Mouse (Mus musculus) lung, postnatal 10 days (tissue): ENCODE data around the gene Mat2a.
"Not testable (repeated sequence)": the region's sequence is repeated elsewhere in the genome, so short reads cannot be mapped to it uniquely, and the experiment has no call there.

Source experiments
- DNase-seq: peaks from one replicate; pipeline ENCODE4 v3.0.0; 2021

The Mat2a gene

DNA sequence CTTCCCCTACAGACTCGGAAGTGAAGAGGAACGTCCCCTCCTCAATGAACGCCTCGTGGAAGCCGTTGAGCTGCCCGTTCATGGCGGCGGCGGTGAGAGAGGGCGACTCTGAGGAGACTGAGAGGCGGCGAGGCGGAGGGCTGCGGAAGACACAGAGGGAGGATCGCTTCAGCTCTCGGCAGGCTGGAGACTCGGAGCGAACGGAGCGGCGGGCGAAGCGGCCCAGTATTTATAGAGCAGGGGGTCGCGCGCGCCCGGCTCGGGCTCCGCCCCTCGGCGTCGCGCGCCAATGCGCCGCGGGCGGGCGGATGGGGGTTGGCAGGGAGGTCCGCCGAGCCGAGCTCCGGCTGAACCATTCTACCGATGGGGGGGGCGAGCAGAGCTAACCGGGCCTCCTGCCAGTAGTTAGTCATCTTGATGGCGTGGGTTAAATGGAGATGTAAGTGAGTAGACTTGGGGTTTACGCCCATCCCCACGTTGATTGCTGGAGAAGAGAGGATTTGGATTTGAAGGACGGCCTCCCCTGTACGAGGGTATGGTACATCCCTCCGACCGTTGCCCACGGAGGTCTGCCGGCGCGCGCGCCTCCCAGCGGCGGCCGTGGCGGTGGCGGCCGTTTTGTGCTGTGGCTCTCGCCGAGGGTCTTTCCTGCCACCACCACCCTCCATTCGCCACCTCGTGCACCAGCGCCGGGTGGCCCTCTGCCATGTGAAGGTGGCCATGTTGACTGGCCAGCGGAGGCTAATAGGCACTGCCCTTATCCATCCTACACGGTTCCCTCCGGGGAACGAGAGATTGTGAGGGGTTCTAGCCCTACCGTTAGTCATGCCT is at the start of gene Mat2a:
Gene Mat2a (minus strand): TSS at position 204 of the 831 bp plus-strand sequence.
- DNase-seq, result peak; percentile 95

DNA sequence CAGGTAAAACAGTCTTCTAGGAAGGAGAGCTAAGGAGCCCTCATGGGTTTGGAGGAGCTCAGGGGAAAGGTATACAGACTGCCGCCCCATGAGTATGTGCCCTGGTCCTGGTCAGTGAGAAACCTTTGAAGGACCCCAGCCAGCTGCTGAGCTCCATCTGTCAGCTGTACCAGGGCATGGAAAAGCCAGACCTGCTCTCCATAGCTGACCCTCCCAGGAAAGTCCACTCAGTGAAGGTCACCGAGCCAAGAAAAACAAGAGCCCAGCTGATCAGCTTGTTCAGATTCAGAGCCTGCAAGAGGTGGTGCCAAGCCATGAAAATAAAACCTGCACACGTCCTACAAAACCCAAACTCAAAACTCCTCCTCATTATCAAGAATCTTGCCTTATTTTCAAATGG is 49.5 kb upstream of the Mat2a start:
- no peak for DNase-seq

DNA sequence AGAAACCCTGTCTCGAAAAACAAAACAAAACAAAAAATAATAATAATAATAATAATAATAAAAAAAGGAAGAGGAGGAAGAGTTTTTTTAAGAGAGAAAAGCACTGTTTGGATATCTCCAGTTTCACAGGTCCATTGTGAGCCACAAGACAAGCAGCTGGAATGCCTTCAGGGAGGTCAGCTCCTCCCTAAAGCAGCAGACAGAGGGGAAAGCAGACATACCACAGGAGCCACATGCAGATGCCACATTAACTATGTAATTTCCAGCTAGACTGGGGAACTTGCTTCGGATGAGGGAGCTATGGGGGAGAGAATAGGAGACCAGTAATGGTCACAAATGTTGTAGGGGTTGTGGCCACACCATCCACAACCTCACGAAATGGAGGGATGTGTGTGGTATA is 47.9 kb upstream of the Mat2a start:
- DNase-seq, result no peak

DNA sequence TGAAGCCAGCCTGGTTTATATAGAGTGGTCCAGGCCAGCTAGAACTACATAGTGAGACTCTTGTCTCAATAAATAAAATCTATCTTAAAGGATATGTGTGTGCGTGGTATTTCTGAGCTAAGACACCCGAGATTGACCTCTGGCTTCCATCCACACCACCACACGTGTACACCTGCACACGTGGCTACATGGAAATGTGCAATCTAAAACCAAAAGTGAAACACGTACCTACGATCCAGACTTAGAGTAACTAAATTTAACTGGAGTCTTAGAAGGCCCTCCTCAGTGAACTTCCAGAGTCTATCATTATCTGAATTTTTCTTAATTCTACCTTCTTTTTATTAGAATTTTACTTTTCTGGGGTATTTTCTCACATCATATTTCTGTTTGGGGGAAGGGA is 46.9 kb upstream of the Mat2a start:
- no peak for DNase-seq

DNA sequence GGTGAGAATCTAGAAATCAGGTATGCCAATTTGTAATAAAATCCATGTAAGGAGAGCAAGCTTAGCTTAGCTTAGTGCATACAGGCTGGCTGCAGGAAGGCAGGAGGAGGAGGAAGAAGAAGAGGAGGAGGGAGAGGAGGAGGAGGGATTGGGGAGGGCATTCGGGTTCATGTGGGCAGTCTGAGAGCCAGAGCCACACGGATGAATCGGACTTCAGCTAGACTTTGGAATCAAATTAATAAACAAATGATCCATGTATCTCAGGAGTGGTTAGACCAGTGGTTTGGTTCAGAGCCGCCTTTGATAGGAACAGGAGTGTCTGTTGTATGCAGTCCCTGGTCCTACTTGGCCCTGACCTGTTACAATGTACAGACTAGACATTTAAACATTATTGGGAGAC is 45.5 kb upstream of the Mat2a start:
- DNase-seq, result no peak

DNA sequence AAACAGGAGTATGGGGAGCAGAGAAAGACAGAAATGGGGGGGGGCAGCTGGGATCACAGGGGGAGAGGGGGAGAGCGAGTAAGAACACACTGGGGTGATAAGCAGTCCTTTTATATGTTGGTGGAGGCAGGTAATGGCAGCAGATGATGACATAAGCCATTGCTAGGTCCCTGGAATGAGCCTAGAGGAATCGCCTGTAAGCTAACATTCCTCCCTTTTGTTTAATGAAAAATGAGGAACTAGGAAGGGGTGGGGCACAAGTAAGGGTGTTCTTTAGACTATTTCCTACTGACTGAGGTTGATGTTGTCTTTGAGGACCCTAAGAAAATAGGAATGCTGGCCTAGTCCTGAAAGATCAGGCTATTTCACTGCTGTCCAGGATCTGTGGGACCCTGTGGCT is 42.8 kb upstream of the Mat2a start:
- no peak for DNase-seq

DNA sequence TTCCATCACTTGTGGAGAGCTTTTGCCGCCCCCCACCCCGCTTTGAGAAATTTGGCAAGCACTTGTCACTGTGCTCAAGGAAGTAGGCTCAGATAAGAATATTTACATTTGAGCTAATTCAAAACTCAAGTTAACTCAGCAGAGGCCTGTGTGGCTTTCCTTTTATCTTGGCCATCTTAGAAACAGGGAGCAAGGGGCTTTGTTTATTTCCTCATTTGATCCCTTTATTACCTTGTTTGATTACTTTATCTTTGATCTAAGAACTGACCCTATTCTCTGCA is 41.0 kb upstream of the Mat2a start:
- no peak for DNase-seq

DNA sequence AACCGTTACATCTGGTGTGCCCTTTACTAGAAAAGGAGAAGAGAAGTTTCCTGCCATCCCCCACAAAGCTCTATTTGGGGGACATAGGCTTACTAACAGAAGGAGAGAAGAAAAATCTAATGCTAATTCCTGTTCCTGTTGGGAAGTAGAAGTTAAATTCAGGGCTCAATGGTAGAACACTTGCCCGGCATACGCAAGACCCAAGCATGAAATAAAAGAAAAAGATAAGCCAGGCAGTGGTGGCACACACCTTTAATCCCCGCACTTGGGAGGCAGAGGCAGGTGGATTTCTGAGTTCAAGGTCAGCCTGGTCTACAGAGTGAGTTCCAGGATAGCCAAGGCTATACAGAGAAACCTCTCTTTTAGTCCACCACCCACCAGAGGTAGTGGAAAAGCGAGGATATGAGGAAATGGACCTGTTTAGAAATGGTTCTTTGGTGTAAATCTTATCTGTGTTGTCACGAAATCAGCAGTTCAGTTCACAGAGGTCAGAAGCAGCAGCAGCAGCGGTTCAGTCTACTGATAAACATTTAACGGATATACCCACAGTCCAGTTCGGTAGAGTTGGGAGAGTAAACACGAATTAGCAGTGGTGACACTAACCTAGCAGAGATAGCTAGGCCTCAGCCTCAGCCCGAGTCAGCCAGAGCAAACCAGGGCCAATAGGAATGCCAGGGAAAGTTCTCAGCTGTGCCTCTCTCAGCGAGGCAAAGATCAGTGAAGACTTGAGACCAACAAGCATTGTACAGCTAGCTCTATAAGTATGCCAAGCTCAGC is 40.5 kb upstream of the Mat2a start:
- DNase-seq, result no peak

DNA sequence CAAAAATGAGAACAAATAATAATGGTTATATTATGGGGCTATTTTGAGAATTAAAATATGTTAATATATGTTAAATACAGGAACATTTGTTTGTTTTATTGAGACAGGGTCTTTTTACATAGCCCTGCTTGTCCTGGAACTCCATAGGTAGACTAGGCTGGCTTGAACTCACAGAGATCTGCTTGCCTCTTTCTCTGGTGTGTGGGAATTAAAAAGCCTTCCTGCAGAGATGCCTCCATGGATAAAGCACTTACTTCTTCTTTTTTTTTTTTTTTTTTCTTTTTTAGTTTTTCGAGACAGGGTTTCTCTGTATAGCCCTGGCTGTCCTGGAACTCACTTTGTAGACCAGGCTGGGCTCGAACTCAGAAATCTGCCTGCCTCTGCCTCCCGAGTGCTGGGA is 39.3 kb upstream of the Mat2a start:
- not testable (repeated sequence) for DNase-seq

DNA sequence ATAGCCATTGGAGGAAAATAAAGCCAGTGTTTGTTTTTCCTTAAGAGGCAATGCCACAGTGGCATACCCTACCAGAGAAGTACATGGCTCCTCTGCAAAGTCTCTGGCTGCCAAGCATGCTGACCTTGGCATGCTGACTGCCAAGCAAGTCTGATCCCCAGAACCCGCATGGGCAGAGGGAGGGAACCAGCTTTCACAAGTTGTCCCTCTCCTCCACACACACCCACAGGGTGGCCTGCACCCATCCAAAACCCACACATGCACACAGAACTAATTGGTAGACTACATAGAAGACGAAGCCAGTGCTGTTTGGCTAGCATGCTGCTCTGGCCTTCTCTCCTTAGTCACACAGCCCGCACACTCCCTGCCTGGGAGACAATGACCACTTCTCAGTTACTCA is 38.3 kb upstream of the Mat2a start:
- DNase-seq, result no peak

DNA sequence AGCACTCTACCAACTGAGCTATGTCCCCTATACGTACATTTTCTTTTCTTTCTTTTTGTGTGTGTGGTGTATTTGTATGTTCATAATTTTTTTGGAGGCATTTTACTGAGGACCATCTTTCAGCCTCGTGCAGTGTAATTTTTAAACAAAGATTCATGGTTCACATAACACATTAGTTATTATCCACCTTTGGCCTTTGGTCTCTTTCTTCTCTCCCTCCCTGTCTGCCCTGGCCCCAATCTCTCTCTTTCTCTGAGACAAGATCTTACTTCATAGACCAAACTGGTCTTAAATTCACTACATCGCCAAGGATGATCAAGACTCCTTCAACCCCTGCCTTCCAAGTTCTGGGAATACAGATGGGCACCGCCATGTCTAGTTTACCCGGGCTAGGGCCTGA is 37.5 kb upstream of the Mat2a start:
- no peak for DNase-seq

DNA sequence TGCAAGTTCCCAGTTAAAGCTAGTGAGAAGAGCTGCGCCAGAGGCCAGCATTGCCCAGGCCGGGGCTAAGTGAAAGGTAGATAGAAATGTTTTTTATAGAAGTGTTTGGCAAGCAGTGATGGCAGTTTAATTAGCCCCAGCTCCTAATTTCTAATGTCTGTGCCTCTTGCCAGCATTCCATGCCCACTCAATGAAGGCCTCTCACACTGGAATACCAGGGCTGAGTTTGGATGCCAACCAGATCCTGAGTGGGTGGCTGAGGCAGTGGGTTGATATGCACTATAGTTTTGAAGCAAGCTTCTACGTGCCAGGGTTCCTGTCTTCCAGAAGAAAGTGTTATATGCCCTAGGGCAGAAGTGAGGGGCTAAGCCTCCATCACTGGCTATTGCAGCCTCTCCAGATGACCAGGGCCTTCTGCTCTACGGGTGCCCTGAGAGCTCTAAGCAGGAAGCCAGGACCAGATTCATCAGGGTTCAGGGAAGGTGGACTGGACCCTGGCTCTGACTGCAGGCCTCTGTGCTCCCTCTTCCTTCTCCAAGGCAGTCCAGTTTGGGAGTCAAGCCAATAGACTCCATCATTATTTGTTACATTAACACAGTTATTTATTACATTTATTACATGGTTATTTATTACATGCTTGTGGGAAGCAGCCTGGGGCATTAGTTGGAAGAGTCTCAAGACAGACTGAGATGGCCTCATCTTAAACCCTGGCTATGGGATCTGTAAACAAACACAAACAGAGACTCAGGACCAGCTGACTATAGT is 36.0 kb upstream of the Mat2a start:
- DNase-seq, result no peak

DNA sequence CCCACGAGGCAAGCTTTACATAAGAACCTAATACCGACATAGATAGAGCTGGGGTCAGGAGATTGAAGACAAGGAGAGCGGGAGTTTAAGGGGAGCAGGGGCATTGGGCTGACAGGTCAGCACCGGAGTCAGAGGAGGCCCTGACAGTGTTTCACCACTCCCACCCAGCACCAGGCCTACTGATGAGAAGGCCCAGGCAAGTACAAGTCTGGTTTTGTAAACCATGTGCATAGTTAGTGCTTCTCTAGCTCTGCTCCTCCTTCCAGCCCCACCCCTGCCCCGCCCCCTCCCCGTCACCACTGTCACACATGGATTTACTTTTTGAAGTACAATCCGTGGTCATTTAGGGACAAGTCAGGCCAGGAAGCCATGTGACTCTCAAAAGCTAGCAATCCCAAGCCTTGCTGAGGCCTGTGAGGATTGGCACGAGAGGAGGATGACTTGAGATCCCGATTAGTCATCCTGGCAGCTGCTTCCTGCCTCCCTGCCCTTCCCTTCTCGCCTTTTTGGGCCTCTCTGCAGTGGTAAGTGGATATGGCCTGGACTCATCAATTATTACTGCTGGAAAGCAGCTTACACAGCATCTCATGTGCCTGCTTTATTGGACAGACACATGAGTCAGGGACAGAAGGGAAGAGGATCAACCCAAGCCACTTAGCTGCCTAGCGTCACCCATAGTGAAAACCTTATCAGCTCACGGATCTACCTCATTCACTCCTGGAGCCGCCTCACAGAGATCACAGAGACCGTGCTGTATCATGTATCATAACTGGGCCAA is 34.1 kb upstream of the Mat2a start:
- peak; percentile 86 for DNase-seq

DNA sequence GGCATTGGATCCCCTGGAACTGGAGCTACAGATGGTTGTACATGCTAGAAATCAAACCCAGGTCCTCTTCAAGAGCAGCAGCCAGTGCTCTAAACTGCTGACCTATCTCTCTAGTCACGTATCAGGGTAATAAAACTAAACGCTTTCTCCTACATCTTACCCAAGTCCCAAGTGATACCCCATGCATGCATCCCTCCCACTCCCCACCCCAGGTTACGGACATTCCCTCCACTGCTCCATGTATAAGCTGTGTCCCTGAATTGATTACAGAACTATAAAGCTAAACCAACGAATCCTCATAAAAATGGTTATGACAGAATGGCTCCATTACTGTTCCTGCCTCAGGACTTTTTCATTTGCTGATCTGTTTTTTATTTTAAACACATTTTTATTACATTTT is 26.8 kb upstream of the Mat2a start:
- no peak for DNase-seq

DNA sequence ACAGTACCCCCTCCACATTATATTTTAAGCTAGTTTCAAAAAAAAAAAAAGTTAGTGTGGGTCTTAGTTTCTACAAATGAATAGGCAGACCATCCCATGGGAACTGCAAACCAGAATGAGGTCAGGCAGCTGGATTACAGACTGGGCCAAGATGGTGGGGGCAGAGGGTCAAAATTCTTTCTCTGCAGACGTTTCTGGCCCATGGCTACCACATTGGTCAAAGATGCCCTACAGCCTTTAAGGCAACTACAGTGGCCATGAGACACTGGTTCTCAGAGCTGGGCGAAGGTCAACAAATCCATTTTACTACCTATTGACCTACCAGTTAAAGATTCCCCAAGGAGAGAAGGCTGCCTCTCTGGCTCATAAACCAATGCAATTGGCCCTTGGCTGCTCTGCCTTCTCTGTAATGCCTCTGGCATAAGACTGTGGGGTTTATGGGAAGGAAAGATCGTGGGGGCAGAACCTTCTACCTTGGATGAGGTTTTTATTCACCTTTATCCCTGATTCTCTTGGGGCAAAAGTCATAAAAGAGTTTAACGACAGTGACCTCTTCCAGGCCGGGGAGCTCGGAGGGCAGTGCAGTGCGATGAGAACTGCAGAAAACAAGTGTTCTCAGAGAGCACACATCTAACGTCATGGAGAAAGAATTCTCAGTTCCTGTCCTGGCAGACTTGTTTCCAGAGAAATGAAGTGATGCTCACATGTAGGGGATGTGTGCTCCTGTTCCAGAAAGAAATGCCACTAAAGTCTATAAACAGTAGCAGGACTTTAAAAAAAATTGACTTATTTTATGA is 26.2 kb upstream of the Mat2a start:
- peak; percentile 19 for DNase-seq

DNA sequence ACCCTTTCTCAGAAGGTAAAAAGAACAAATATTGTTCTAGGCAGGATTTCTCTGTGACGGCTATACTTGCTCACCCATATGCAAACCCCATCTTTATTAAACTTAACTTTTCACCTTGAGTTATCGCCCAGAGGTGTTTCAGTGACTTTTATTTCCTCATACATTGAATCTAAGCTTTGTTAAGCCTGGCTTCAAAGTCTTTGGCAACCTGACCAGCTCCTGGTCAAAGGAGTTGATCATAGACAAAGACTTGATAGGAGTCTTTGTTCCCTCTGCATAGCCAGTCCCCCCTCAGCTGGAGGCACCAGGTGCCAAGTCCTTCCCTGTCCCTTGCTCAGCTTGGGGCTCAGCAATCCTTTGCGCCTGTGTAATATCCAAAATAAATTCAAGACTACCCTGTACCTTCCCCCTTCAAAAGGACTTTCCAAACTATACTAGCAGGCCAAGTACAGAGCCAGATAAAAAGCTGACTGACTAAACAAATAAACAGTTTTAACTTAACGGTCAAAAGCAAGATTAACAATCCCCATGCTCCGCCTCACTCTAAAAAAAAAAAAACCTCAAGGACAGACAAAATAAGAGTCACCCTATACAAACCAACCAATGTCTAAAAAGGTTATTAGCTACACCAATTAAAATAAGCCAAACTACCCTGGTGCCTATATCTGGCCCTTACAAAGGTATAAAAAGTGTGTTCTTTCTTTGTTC is 23.3 kb upstream of the Mat2a start:
- DNase-seq, result not testable (repeated sequence)

DNA sequence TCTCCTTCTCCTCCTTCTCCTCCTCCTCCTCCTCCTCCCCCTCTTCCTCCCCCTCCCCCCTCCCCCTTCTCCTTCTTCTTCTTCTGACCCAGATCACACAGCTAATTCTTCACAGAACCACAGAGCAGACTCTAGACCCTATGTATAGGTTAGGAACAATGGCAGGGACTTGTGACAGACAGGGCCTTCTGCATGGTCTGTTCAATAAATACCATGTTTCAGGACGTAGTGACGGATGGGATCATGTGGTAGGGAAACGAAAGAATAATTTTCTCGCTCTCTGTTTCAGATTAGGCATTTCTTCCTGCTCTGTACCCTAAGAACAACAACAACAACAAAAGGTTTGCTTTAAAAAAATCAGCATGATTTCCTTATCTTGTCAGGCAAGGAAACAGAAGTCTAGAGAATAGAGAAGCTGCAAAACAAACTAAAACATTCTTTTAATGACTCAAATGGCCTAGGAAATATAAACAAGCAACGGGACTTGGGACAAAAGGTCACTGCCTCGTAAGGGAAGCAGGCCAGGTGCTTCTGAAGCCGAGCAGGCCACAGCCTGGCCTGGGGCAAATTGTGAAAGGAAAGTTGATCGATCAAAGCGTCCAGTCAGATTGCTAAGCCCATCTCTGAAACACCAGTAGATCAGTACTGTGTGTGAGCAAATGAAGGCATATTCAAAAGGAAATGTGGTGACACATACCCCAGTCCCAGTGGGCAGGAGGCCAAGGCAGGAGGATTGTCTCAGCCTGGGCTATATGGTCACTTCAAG is 20.9 kb upstream of the Mat2a start:
- DNase-seq, result peak; percentile 47

DNA sequence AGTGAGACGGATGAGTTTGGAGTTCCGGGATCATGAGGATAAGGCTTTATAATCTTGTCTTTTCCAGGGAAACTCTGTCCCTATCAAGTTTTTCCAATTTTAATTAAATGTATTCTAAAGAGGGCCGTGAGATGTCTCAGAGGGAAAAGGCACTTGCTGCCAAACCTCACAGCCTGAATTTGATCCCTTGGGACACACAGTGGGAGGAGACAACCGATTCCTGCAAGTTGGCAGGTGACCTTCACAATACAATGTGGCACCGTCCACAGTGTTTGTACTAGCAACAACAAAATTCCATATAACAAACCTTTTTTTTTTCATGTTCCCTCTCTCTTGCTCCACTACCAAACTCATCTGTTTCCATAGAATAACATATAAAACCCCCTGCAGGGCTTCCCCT is 19.6 kb upstream of the Mat2a start:
- no peak for DNase-seq

DNA sequence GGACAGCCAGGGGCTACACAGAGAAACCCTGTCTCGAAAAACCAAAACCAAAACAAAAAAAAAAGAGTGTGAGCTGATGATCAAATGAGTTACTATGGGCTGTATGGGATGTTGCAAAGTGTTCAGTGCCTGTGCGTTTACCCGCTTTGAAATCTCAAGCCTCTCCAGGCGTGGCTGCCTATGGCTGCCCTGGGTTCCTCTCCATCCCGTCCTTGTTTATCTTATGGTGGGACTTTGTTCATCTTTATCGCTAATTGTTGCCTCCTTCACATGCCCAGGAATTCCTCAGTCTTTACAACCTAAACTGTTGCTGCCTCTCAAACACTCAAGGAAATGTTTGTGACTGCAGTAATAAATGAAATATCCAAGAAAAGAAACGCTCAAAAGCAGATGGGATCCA is 19.1 kb upstream of the Mat2a start:
- DNase-seq, result peak; percentile 36

DNA sequence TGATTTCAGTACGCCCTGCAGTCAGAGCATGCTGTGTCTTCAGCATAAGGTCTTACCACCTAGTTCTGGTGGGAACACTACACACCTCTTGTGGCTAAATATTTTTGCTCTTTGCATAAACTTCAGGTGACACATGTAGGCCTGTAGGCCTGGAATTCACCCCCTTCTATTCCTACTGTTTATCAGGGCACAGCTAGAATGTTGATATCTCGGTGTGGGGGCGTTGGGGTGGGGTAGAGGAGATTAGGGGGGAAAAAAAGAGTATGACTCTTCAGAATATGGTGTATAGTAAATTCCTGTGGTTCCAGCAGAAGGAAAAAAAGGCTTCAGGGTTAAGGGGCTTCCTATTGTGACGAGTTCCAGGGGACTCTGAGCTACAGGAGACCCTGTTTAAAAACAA is 17.2 kb upstream of the Mat2a start:
- no peak for DNase-seq
